ENCODE assay signal across 8 mouse cellular contexts in genomic region chr15:59728131-59728601, GRCm38 (mm10).
DNase-seq lines count a peak whose midpoint lies in the region; ATAC-seq and TF ChIP-seq lines count a peak whose summit lies in the region.

No protein-coding gene starts in this region.

- TF ChIP-seq POLR2A in limb, embryonic 14.5 days (IDR thresholded peaks at IDR 0.05; ENCODE audit: borderline replicate concordance, extremely low read depth, insufficient read depth, insufficient read length) = no peak
- no peak for TF ChIP-seq POLR2A in bone marrow macrophage, adult 2 months (IDR thresholded peaks at IDR 0.05; ENCODE audit: borderline replicate concordance, low read depth, low read length)

- 0 out of 2 replicates have a peak overlapping the region, but pooled peaks have one; percentile 26 for H3K27ac ChIP-seq in limb, embryonic 14.5 days (replicated peaks; ENCODE audit: low read depth, low read length)
- no peak overlapping the region for H3K27ac ChIP-seq in limb, embryonic 10.5 days
- peak overlapping the region; percentile 91 for H3K27ac ChIP-seq in bone marrow macrophage, adult 2 months (ENCODE audit: insufficient read depth, low read depth, low read length)
- no peak overlapping the region for H3K27ac ChIP-seq in heart, embryonic 12.5 days (ENCODE audit: poor library complexity, severe bottlenecking)
- no peak overlapping the region for H3K27ac ChIP-seq in neural tube, embryonic 15.5 days (replicated peaks)

- no peak overlapping the region for H3K9ac ChIP-seq in limb, embryonic 14.5 days (ENCODE audit: low read depth, low read length, severe bottlenecking)
- H3K9ac ChIP-seq in heart, embryonic 12.5 days = no peak overlapping the region
- no peak overlapping the region for H3K9ac ChIP-seq in neural tube, embryonic 15.5 days (replicated peaks)

- no peaks in the 10 kb centered on the region for H3K9me3 ChIP-seq in limb, embryonic 14.5 days (ENCODE audit: control insufficient read depth, low read length)
- no peaks in the 10 kb centered on the region for H3K9me3 ChIP-seq in limb, embryonic 10.5 days (replicated peaks)
- H3K9me3 ChIP-seq in heart, embryonic 12.5 days (replicated peaks) = no peaks in the 10 kb centered on the region
- no peaks in the 10 kb centered on the region for H3K9me3 ChIP-seq in neural tube, embryonic 15.5 days (replicated peaks)

- intact Hi-C loops in left cerebral cortex, postnatal 36 days (cut with DNase I) = loop anchor here (10.0 kb wide), 1 partner anchor 97 kb away; no protein-coding TSS in a partner anchor

- no peak for ATAC-seq in limb, embryonic 14.5 days (ENCODE audit: low FRiP score, low read depth)
- 0 out of 2 replicates have a peak, but pooled peaks have one; percentile 15 for ATAC-seq in heart, embryonic 12.5 days (ENCODE audit: insufficient number of reproducible peaks, low FRiP score)
- ATAC-seq in neural tube, embryonic 15.5 days (ENCODE audit: low FRiP score) = no peak

- no peak for TF ChIP-seq CTCF in bone marrow macrophage, adult 2 months (IDR thresholded peaks at IDR 0.05; ENCODE audit: low read depth, low read length)

- H3K4me1 ChIP-seq in limb, embryonic 14.5 days (ENCODE audit: control insufficient read depth, insufficient read depth, low read length) = no peaks in the 10 kb centered on the region
- H3K4me1 ChIP-seq in limb, embryonic 10.5 days = no peaks in the 10 kb centered on the region
- peaks cover 35% of the 10 kb centered on the region for H3K4me1 ChIP-seq in bone marrow macrophage, adult 2 months (ENCODE audit: control insufficient read depth, insufficient read depth, low read length)
- H3K4me1 ChIP-seq in heart, embryonic 12.5 days (replicated peaks) = peaks cover 3% of the 10 kb centered on the region; the same call in 1 of the 2 replicates
- no peaks in the 10 kb centered on the region for H3K4me1 ChIP-seq in neural tube, embryonic 15.5 days

- no peak overlapping the region for H3K4me3 ChIP-seq in limb, embryonic 14.5 days (replicated peaks; ENCODE audit: low read length)
- H3K4me3 ChIP-seq in limb, embryonic 10.5 days = no peak overlapping the region
- H3K4me3 ChIP-seq in bone marrow macrophage, adult 2 months (ENCODE audit: insufficient read depth, low read length) = peak overlapping the region; percentile 21
- no peak overlapping the region for H3K4me3 ChIP-seq in heart, embryonic 12.5 days
- H3K4me3 ChIP-seq in neural tube, embryonic 15.5 days (replicated peaks) = no peak overlapping the region

- no peak overlapping the region for H3K4me2 ChIP-seq in limb, embryonic 14.5 days (replicated peaks; ENCODE audit: low read depth, low read length, severe bottlenecking)
- no peak overlapping the region for H3K4me2 ChIP-seq in heart, embryonic 12.5 days
- H3K4me2 ChIP-seq in neural tube, embryonic 15.5 days = no peak overlapping the region

- 76% methylated on average over 8 of the region's 8 CpGs for WGBS in limb, embryonic 14.5 days
- WGBS in limb, embryonic 10.5 days = 84% methylated on average over 8 of the region's 8 CpGs
- 63% methylated on average over 8 of the region's 8 CpGs for WGBS in heart, embryonic 12.5 days
- WGBS in neural tube, embryonic 15.5 days = 86% methylated on average over 8 of the region's 8 CpGs

- H3K36me3 ChIP-seq in limb, embryonic 14.5 days (ENCODE audit: control insufficient read depth, insufficient read depth, low read length) = no peaks in the 10 kb centered on the region
- H3K36me3 ChIP-seq in limb, embryonic 10.5 days = no peaks in the 10 kb centered on the region
- H3K36me3 ChIP-seq in heart, embryonic 12.5 days = no peaks in the 10 kb centered on the region
- H3K36me3 ChIP-seq in neural tube, embryonic 15.5 days = no peaks in the 10 kb centered on the region

- no peak for DNase-seq in limb, embryonic 14.5 days (ENCODE audit: low spot score)
- DNase-seq in limb, embryonic 10.5 days (ENCODE audit: low spot score) = no peak
- DNase-seq in left cerebral cortex, postnatal 36 days (ENCODE audit: low spot score in 2 of 2) = peak; percentile 36 to 39
- peak; percentile 13 for DNase-seq in naive thymus-derived CD4-positive, alpha-beta T cell, adult 2 months (ENCODE audit: low read depth)
- DNase-seq in c-Kit-positive CD71-positive TER-119-positive erythroid progenitor cells, embryonic 14.5 days (ENCODE audit: low spot score) = no peak

- H3K27me3 ChIP-seq in limb, embryonic 14.5 days (ENCODE audit: control insufficient read depth, insufficient read depth, low read length) = no peaks in the 10 kb centered on the region
- no peaks in the 10 kb centered on the region for H3K27me3 ChIP-seq in limb, embryonic 10.5 days (ENCODE audit: low read depth, poor library complexity, severe bottlenecking)
- H3K27me3 ChIP-seq in heart, embryonic 12.5 days (replicated peaks) = no peaks in the 10 kb centered on the region
- no peaks in the 10 kb centered on the region for H3K27me3 ChIP-seq in neural tube, embryonic 15.5 days (replicated peaks)

Comparison
In these comparisons a context has a peak if more than half of its experiments do, and no peak if none do; other contexts are left out.
1. H3K27ac ChIP-seq: peak in limb, embryonic 14.5 days (single experiment) and bone marrow macrophage, adult 2 months (single experiment); none in limb, embryonic 10.5 days (single experiment), heart, embryonic 12.5 days (single experiment) and neural tube, embryonic 15.5 days (single experiment).
2. DNase-seq: peak in left cerebral cortex, postnatal 36 days (2 of 2) and naive thymus-derived CD4-positive, alpha-beta T cell, adult 2 months (single experiment); none in limb, embryonic 14.5 days (single experiment), limb, embryonic 10.5 days (single experiment) and c-Kit-positive CD71-positive TER-119-positive erythroid progenitor cells, embryonic 14.5 days (single experiment).